In the genomic region with DNA sequence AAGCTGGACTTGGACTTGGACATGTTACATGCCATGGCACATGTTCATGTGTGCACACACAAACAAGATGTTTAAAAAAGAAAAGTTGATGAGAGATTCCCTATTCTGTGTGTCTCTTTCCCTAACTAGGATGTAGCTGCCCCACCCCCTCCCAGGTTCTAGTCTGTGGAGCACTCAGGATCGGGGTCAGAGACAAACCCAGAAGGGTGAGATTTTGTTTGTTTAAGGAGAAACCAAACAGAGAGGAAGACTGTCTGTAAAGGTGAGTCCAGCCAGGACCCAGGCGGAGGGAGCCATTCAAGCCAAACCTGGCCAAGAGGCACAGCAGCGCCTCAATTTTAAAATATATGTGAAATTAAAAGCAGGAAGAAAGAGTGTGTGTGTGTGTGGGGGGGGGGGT, we compare ENCODE assay signal across 28 mouse cellular contexts. TPM values are rescaled to one million over a fixed set of nuclear protein-coding genes. Genes with fewer than 3 reads are reported as not detected.
DNase-seq lines count a peak whose midpoint lies in the region; ATAC-seq and TF ChIP-seq lines count a peak whose summit lies in the region.
"Had no signal": no experiment of that assay in that cellular context is flagged by ENCODE, and none has a peak within 500 bp of the region (broad histone marks: within the 10 kb centered on the region; RNA-seq: fewer than 3 reads in every experiment).

No protein-coding gene starts in this region.

- peaks cover 12% of the 10 kb centered on the region for H3K4me1 ChIP-seq in liver, adult 2 months (ENCODE audit: control insufficient read depth, insufficient read depth, low read length)
- H3K4me1 ChIP-seq in liver, embryonic 13.5 days (replicated peaks), result peaks cover 60% of the 10 kb centered on the region
- peaks cover 15% of the 10 kb centered on the region for H3K4me1 ChIP-seq in liver, embryonic 16.5 days (ENCODE audit: control insufficient read depth, low read depth, low read length)

- peaks cover 13% of the 10 kb centered on the region; the same call in 1 of the 2 replicates for H3K79me2 ChIP-seq in liver, adult 2 months (ENCODE audit: control insufficient read depth, insufficient read depth, low read length)

- no peak overlapping the region for H3K9ac ChIP-seq in liver, adult 2 months (ENCODE audit: low read depth, low read length)
- H3K9ac ChIP-seq in liver, embryonic 13.5 days, result no peak overlapping the region
- no peak overlapping the region for H3K9ac ChIP-seq in liver, embryonic 16.5 days (ENCODE audit: low read depth, low read length)
- H3K9ac ChIP-seq: embryonic facial prominence, embryonic 13.5 days; forebrain, embryonic 12.5 days; forebrain, embryonic 15.5 days; heart, embryonic 13.5 days; hindbrain, embryonic 14.5 days had no signal

- H3K4me2 ChIP-seq in liver, embryonic 13.5 days, result peak overlapping the region; percentile 32; the same call in 1 of the 2 replicates
- H3K4me2 ChIP-seq in liver, embryonic 16.5 days (ENCODE audit: low read depth, low read length), result no peak overlapping the region
- H3K4me2 ChIP-seq: embryonic facial prominence, embryonic 13.5 days; forebrain, embryonic 12.5 days; forebrain, embryonic 15.5 days; heart, embryonic 13.5 days; hindbrain, embryonic 14.5 days had no signal

- no peak overlapping the region for H3K4me3 ChIP-seq in liver, adult 2 months (ENCODE audit: insufficient read depth, low read depth, low read length)
- no peak overlapping the region for H3K4me3 ChIP-seq in liver, embryonic 13.5 days (replicated peaks)
- no peak overlapping the region for H3K4me3 ChIP-seq in liver, embryonic 16.5 days (ENCODE audit: low read depth, low read length)
- H3K4me3 ChIP-seq: embryonic facial prominence, embryonic 10.5 days; embryonic facial prominence, embryonic 13.5 days; erythroblast, embryonic 14.5 days; forebrain, embryonic 12.5 days; forebrain, embryonic 15.5 days; heart, adult 2 months; heart, embryonic 10.5 days; heart, embryonic 13.5 days had no signal

- no peak for TF ChIP-seq CTCF in liver, adult 2 months (IDR thresholded peaks at IDR 0.05; ENCODE audit: low read depth, low read length)

- 35% methylated on average over 3 of the region's 3 CpGs for WGBS in liver, adult 2 months
- WGBS in liver, embryonic 13.5 days (ENCODE audit: insufficient replicate concordance), result 57% methylated on average over 3 of the region's 3 CpGs
- WGBS in liver, embryonic 16.5 days (ENCODE audit: insufficient replicate concordance), result 63% methylated on average over 3 of the region's 3 CpGs

- no peaks in the 10 kb centered on the region for H3K36me3 ChIP-seq in liver, adult 2 months (ENCODE audit: control insufficient read depth, insufficient read depth, low read length)
- no peaks in the 10 kb centered on the region; the same call in 1 of the 2 replicates for H3K36me3 ChIP-seq in liver, embryonic 13.5 days
- H3K36me3 ChIP-seq in liver, embryonic 16.5 days (ENCODE audit: control insufficient read depth, insufficient read depth), result no peaks in the 10 kb centered on the region
- H3K36me3 ChIP-seq: forebrain, embryonic 15.5 days had no signal

- H3K9me3 ChIP-seq in liver, embryonic 13.5 days (replicated peaks), result no peaks in the 10 kb centered on the region
- H3K9me3 ChIP-seq in liver, embryonic 16.5 days (replicated peaks; ENCODE audit: control insufficient read depth, low read length), result no peaks in the 10 kb centered on the region
- H3K9me3 ChIP-seq: embryonic facial prominence, embryonic 10.5 days; embryonic facial prominence, embryonic 13.5 days; forebrain, embryonic 12.5 days; forebrain, embryonic 15.5 days; heart, embryonic 10.5 days; heart, embryonic 13.5 days had no signal

- ATAC-seq in liver, embryonic 13.5 days (ENCODE audit: low read depth), result peak; percentile 54
- peak; percentile 78 for ATAC-seq in liver, embryonic 16.5 days (ENCODE audit: low read depth)
- ATAC-seq: forebrain, embryonic 15.5 days; hindbrain, postnatal 0 days; Patski had no signal

- DNase-seq in liver, adult 2 months (ENCODE audit: extremely low read depth, low read depth, low spot score), result peak; percentile 79
- DNase-seq in liver, embryonic 13.5 days, result no peak
- DNase-seq in lung, postnatal 14 days, result no peak
- DNase-seq in cerebellum, adult 9-11 months, result no peak
- no peak for DNase-seq in cerebellum, adult 18-20 months
- DNase-seq: adrenal gland, postnatal 10 days; adrenal gland, postnatal 36 days; B cell, adult 2 months; cerebellum, adult 2 months; cerebellum, postnatal 10 days; cerebellum, postnatal 36 days; embryo, embryonic 11 days; gastrocnemius, postnatal 36 days; heart, adult 2 months; heart, postnatal 14 days; heart, postnatal 4 days had no signal

- TF ChIP-seq POLR2A in liver, adult 2 months (IDR thresholded peaks at IDR 0.05; ENCODE audit: extremely low read depth, insufficient read depth, low read length), result no peak

- no peaks in the 10 kb centered on the region for H3K27me3 ChIP-seq in liver, adult 2 months (ENCODE audit: control insufficient read depth, insufficient read depth, low read length)
- H3K27me3 ChIP-seq in liver, embryonic 13.5 days, result peaks cover 27% of the 10 kb centered on the region
- H3K27me3 ChIP-seq in liver, embryonic 16.5 days (ENCODE audit: control insufficient read depth, insufficient read depth, low read depth, low read length), result peaks cover 16% of the 10 kb centered on the region
- H3K27me3 ChIP-seq: CH12.LX, Patski had no signal

- no peak overlapping the region for H3K27ac ChIP-seq in liver, adult 2 months (replicated peaks; ENCODE audit: insufficient read depth, low read depth, low read length)
- no peak overlapping the region for H3K27ac ChIP-seq in liver, embryonic 13.5 days
- H3K27ac ChIP-seq in liver, embryonic 16.5 days (ENCODE audit: low read length), result no peak overlapping the region
- H3K27ac ChIP-seq: embryonic facial prominence, embryonic 10.5 days; embryonic facial prominence, embryonic 13.5 days; forebrain, embryonic 12.5 days; forebrain, embryonic 15.5 days; heart, adult 2 months; heart, embryonic 13.5 days; hindbrain, embryonic 14.5 days; hindbrain, postnatal 0 days had no signal

RNA-seq across cellular contexts. Expression of a gene that starts 7.2 kb away (rescaled TPM):
- total RNA-seq in liver, adult 2 months (2014; rRNA removed), result 2.0 and 4.1 TPM in 2 replicates
- 18.5 and 24.6 TPM in 2 replicates for polyA plus RNA-seq in liver, adult 2 months (2012; rRNA removed)
- polyA plus RNA-seq in liver, embryonic 13.5 days (2015; fragmentation: Nextera tagmentation; extraction: Ambion mirVana), result 3.8 and 3.9 TPM in 2 replicates
- polyA plus RNA-seq in liver, embryonic 16.5 days (2015; fragmentation: Nextera tagmentation; extraction: Ambion mirVana), result 3.4 and 4.0 TPM in 2 replicates
